Mouse (Mus musculus) stomach, postnatal 0 days (tissue): ENCODE data around the gene Padi2. TPM values are rescaled to one million over a fixed set of nuclear protein-coding genes. Genes with fewer than 3 reads are reported as not detected.
A peak's percentile ranks its signal among the peaks of the same experiment; 100 is the strongest.

ENCODE experiments used
- ATAC-seq: fragments of 200-750 bp; cut with Nextera tagmentation; 2 replicates; pipeline ENCODE4 v1.8.0; 2017; ENCODE audit not compliant: low FRiP score, low TSS enrichment
- DNase-seq: peaks from one replicate; pipeline ENCODE4 v3.0.0-alpha.2; 2016; ENCODE audit warnings: low spot score
- H3K27ac ChIP-seq: fragments of 300-500 bp; sonication (generic); replicated peaks from 2 replicates; pipeline ENCODE4 v1.5.1; 2014; ENCODE audit warnings: mild to moderate bottlenecking, control low read depth
- H3K27me3 ChIP-seq: fragments of 300-500 bp; sonication (generic); 2 replicates; pipeline ENCODE4 v1.6.1; 2014; ENCODE audit warnings: low read length; ENCODE audit not compliant: control insufficient read depth, insufficient read depth
- H3K36me3 ChIP-seq: fragments of 300-500 bp; sonication (generic); 2 replicates; pipeline ENCODE4 v1.6.1; 2014; ENCODE audit warnings: low read length, mixed read lengths; ENCODE audit not compliant: control insufficient read depth, insufficient read depth
- H3K4me1 ChIP-seq: fragments of 300-500 bp; sonication (generic); replicated peaks from 2 replicates; pipeline ENCODE4 v1.6.1; 2014; ENCODE audit warnings: antibody characterized with exemption; ENCODE audit not compliant: control insufficient read depth, insufficient read depth
- H3K4me2 ChIP-seq: fragments of 300-500 bp; sonication (generic); replicated peaks from 2 replicates; pipeline ENCODE4 v1.6.1; 2014; ENCODE audit warnings: low read depth, mild to moderate bottlenecking, control low read depth, moderate library complexity
- H3K4me3 ChIP-seq: fragments of 300-500 bp; sonication (generic); 2 replicates; pipeline ENCODE4 v1.5.1; 2014; ENCODE audit warnings: low read depth, low read length, control low read depth
- H3K9ac ChIP-seq: fragments of 300-500 bp; sonication (generic); 2 replicates; pipeline ENCODE4 v1.6.1; 2014; ENCODE audit warnings: mild to moderate bottlenecking, low read length, control low read depth, mixed read lengths
- H3K9me3 ChIP-seq: fragments of 300-500 bp; sonication (generic); 2 replicates; pipeline ENCODE4 v1.6.1; 2016; ENCODE audit warnings: low read length; ENCODE audit not compliant: control insufficient read depth
- CTCF ChIP-seq: IDR thresholded peaks from 2 replicates; pipeline ENCODE4 v1.5.1; 2016; ENCODE audit warnings: antibody characterized with exemption, low read depth, mild to moderate bottlenecking, moderate library complexity
- EP300 ChIP-seq: optimal IDR thresholded peaks from 2 replicates; pipeline ENCODE3; 2016; ENCODE audit warnings: antibody characterized with exemption
- WGBS: fragments of 180-500 bp; shearing (Covaris S2); extraction: QIAGEN DNeasy Blood & Tissue Kit; methylation state at CpG from one replicate; pipeline ENCODE4 v1.1.7; 2014; 5-methylcytosine and 5-hydroxymethylcytosine counted together
- polyA plus RNA-seq: library from polyadenylated mRNA; unstranded; fragments of >200 nt; fragmentation: Nextera tagmentation; extraction: Ambion mirVana; gene quantifications from 2 replicates; pipeline ENCODE4 v1.2.1, GENCODE M21; 2015

Padi2 gene
- polyA plus RNA-seq, 1 experiment from 2014 or later = 0.69 TPM

- Histone ChIP-seq H3K27me3 (no peaks in the 10 kb centered on the region), H3K4me2 (no peak overlapping the region), H3K9me3 (no peaks in the 10 kb centered on the region), H3K27ac (no peak overlapping the region), H3K9ac (no peak overlapping the region), H3K4me1 (no peaks in the 10 kb centered on the region), H3K36me3 (no peaks in the 10 kb centered on the region), H3K4me3 (no peak overlapping the region)
- DNase-seq (peak; percentile 8), ATAC-seq (no peak)
- TF ChIP-seq EP300 (no peak), CTCF (peak; percentile 48)
- 63% methylated on average over 4 of the region's 4 CpGs for WGBS
Measured at GRCm38 (mm10) chr4:140882365-140882764, 23.8 kb upstream of the Padi2 start.

- no peak overlapping the region for H3K4me3 ChIP-seq
- H3K27me3 ChIP-seq = no peaks in the 10 kb centered on the region
- WGBS = 93% methylated on average over 3 of the region's 3 CpGs
- H3K4me2 ChIP-seq = no peak overlapping the region
- no peak overlapping the region for H3K9ac ChIP-seq
- ATAC-seq (no peak), DNase-seq (peak; percentile 9)
- H3K4me1 ChIP-seq = no peaks in the 10 kb centered on the region
- H3K9me3 ChIP-seq = no peaks in the 10 kb centered on the region
- H3K27ac ChIP-seq = no peak overlapping the region
- TF ChIP-seq EP300 = no peak
- no peak for TF ChIP-seq CTCF
- H3K36me3 ChIP-seq = no peaks in the 10 kb centered on the region
Measured at GRCm38 (mm10) chr4:140882981-140883380, 23.2 kb upstream of the Padi2 start.

- Histone ChIP-seq H3K4me2 (no peak overlapping the region), H3K4me1 (no peaks in the 10 kb centered on the region), H3K9me3 (no peaks in the 10 kb centered on the region), H3K27ac (no peak overlapping the region), H3K4me3 (no peak overlapping the region), H3K27me3 (no peaks in the 10 kb centered on the region), H3K9ac (no peak overlapping the region), H3K36me3 (no peaks in the 10 kb centered on the region)
- ATAC-seq (peak; percentile 77; the same call in 1 of the 2 replicates), DNase-seq (peak; percentile 19)
- no peak for TF ChIP-seq EP300
- no peak for TF ChIP-seq CTCF
- 24% methylated on average over 4 of the region's 4 CpGs for WGBS
Measured at GRCm38 (mm10) chr4:140883852-140884251, 22.3 kb upstream of the Padi2 start.

DNA sequence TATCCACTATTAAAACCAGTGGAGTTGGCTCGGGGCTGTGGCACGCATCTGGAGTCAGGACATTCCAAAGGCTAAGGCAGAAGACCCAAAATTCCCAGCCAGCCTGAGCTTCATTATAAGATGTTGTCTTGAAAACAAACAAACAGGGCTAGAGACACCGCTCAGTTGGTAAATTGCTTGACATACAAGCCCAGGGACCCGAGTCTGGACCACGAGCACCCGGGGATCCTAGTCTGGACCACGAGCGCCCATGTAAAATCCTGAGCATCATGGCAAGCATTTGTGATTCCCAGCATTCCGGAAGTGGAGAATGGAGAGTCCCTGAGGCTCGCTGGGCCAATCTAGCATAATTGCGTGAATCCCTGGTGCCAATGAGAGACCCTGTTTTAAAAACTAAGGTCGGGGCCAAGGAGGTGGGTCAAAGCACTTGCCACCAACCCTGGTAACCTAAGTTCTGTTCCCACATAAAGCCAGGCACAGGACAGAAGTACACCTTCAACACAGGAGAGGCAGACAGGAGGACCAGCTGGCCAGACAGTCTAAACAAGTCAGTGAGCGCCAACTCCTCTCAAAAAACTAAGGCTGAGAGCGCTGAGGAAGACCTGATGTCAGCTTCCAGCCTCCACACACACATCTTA is 14.5 kb upstream of the Padi2 start:
- Histone ChIP-seq H3K36me3 (no peaks in the 10 kb centered on the region), H3K4me3 (no peak overlapping the region), H3K27ac (no peak overlapping the region), H3K9ac (no peak overlapping the region), H3K4me2 (no peak overlapping the region), H3K9me3 (no peaks in the 10 kb centered on the region), H3K4me1 (no peaks in the 10 kb centered on the region), H3K27me3 (no peaks in the 10 kb centered on the region)
- ATAC-seq (no peak), DNase-seq (peak; percentile 6)
- TF ChIP-seq CTCF (no peak), EP300 (no peak)
- WGBS = 95% methylated on average over 14 of the region's 14 CpGs

- Histone ChIP-seq H3K4me3 (no peak overlapping the region), H3K27me3 (no peaks in the 10 kb centered on the region), H3K27ac (no peak overlapping the region), H3K4me1 (no peaks in the 10 kb centered on the region), H3K36me3 (no peaks in the 10 kb centered on the region), H3K9me3 (no peaks in the 10 kb centered on the region), H3K9ac (no peak overlapping the region), H3K4me2 (no peak overlapping the region)
- TF ChIP-seq EP300 = no peak
- TF ChIP-seq CTCF = no peak
- 60% methylated on average over 1 of the region's 1 CpGs for WGBS
- no peak for ATAC-seq
- no peak for DNase-seq
Measured at GRCm38 (mm10) chr4:140892163-140892530, 14.0 kb upstream of the Padi2 start.

GRCm38 (mm10) chr4:140904776-140905425 is 1.2 kb upstream of the Padi2 start:
- Histone ChIP-seq H3K27me3 (no peaks in the 10 kb centered on the region), H3K9me3 (no peaks in the 10 kb centered on the region), H3K4me2 (no peak overlapping the region), H3K4me3 (no peak overlapping the region), H3K36me3 (no peaks in the 10 kb centered on the region), H3K27ac (no peak overlapping the region), H3K4me1 (peaks cover 7% of the 10 kb centered on the region; the same call in 1 of the 2 replicates), H3K9ac (no peak overlapping the region)
- WGBS = 48% methylated on average over 14 of the region's 14 CpGs
- no peak for ATAC-seq
- TF ChIP-seq CTCF = no peak
- no peak for TF ChIP-seq EP300
- DNase-seq = peak; percentile 12
